Mouse (Mus musculus) thymus, adult 18-20 months (tissue): ENCODE data around the gene Pkd1.
A peak's percentile ranks its signal among the peaks of the same experiment; 100 is the strongest.

Source experiments
- DNase-seq, 2 experiments: peaks; one replicate each; pipeline ENCODE4 v3.0.0; 2022; ENCODE audit warnings: mixed read lengths in 2 of 2

Pkd1 gene

GRCm38 (mm10) chr17:24608874-24609273, 59.2 kb downstream of the Pkd1 start:
- no peak for DNase-seq

- no peak for DNase-seq
Observed at GRCm38 (mm10) chr17:24610711-24611110, 61.1 kb downstream of the Pkd1 start.

GRCm38 (mm10) chr17:24617561-24618194, 68.0 kb downstream of the Pkd1 start:
- no peak for DNase-seq

GRCm38 (mm10) chr17:24625472-24625871, 75.8 kb downstream of the Pkd1 start:
- no peak for DNase-seq

- peak; percentile 32 to 42 for DNase-seq
Observed at GRCm38 (mm10) chr17:24628646-24629045, 79.0 kb downstream of the Pkd1 start.

- no peak for DNase-seq
Observed at GRCm38 (mm10) chr17:24630072-24630471, 80.4 kb downstream of the Pkd1 start.

- DNase-seq, result peak; percentile 83 to 90
Observed at GRCm38 (mm10) chr17:24632167-24632812, 82.7 kb downstream of the Pkd1 start, which contains the start of the genes Tsc2 and Nthl1. Gene Tsc2 (minus strand): TSS chr17:24632630. Gene Nthl1 (plus strand): TSS chr17:24632680.

GRCm38 (mm10) chr17:24632813-24633449, 83.3 kb downstream of the Pkd1 start:
- DNase-seq, result no peak

GRCm38 (mm10) chr17:24633831-24634230, 84.2 kb downstream of the Pkd1 start:
- DNase-seq, result no peak

GRCm38 (mm10) chr17:24635024-24635423, 85.4 kb downstream of the Pkd1 start:
- DNase-seq, result no peak

GRCm38 (mm10) chr17:24635694-24636093, 86.1 kb downstream of the Pkd1 start:
- no peak for DNase-seq

GRCm38 (mm10) chr17:24636781-24637481, 87.3 kb downstream of the Pkd1 start:
- DNase-seq, result no peak

GRCm38 (mm10) chr17:24638214-24638613, 88.6 kb downstream of the Pkd1 start:
- no peak for DNase-seq

- DNase-seq, result no peak
Observed at GRCm38 (mm10) chr17:24638840-24639239, 89.2 kb downstream of the Pkd1 start.

- DNase-seq, result no peak
Observed at GRCm38 (mm10) chr17:24639571-24639988, 89.9 kb downstream of the Pkd1 start.

GRCm38 (mm10) chr17:24640119-24640518, 90.5 kb downstream of the Pkd1 start:
- no peak for DNase-seq

GRCm38 (mm10) chr17:24640581-24640980, 90.9 kb downstream of the Pkd1 start:
- no peak for DNase-seq

- DNase-seq, result no peak
Observed at GRCm38 (mm10) chr17:24641944-24642343, 92.3 kb downstream of the Pkd1 start.

GRCm38 (mm10) chr17:24642791-24643343, 93.2 kb downstream of the Pkd1 start:
- no peak for DNase-seq

- DNase-seq, result no peak
Observed at GRCm38 (mm10) chr17:24644030-24644715, 94.5 kb downstream of the Pkd1 start.

- no peak for DNase-seq
Observed at GRCm38 (mm10) chr17:24644875-24645721, 95.5 kb downstream of the Pkd1 start.
